Mouse (Mus musculus) liver, embryonic 16.5 days (tissue): Measurements from ENCODE around the gene Tmed11. TPM values are rescaled to one million over a fixed set of nuclear protein-coding genes. Genes with fewer than 3 reads are reported as not detected.
A peak's percentile ranks its signal among the peaks of the same experiment; 100 is the strongest.
"Not testable (repeated sequence)": the region's sequence is repeated elsewhere in the genome, so short reads cannot be mapped to it uniquely, and the experiment has no call there.

Experiments used
- ATAC-seq: fragments of 200-750 bp; cut with Nextera tagmentation; 2 replicates; pipeline ENCODE4 v1.8.0; 2017; ENCODE audit warnings: low read depth, mild to moderate bottlenecking, moderate number of reproducible peaks, moderate library complexity
- H3K27ac ChIP-seq: fragments of 300-500 bp; sonication (generic); 2 replicates; pipeline ENCODE4 v1.5.1; 2014; ENCODE audit warnings: mild to moderate bottlenecking, low read length
- H3K27me3 ChIP-seq: fragments of 300-500 bp; sonication (generic); 2 replicates; pipeline ENCODE4 v1.6.1; 2014; ENCODE audit warnings: low read depth, low read length, mixed read lengths; ENCODE audit not compliant: control insufficient read depth, insufficient read depth
- H3K36me3 ChIP-seq: fragments of 300-500 bp; sonication (generic); 2 replicates; pipeline ENCODE4 v1.6.1; 2014; ENCODE audit warnings: mild to moderate bottlenecking; ENCODE audit not compliant: control insufficient read depth, insufficient read depth
- H3K4me1 ChIP-seq: fragments of 300-500 bp; sonication (generic); 2 replicates; pipeline ENCODE4 v1.6.1; 2014; ENCODE audit warnings: low read depth, low read length, mixed read lengths; ENCODE audit not compliant: control insufficient read depth
- H3K4me2 ChIP-seq: fragments of 300-500 bp; sonication (generic); 2 replicates; pipeline ENCODE4 v1.6.1; 2014; ENCODE audit warnings: low read depth, low read length, mixed read lengths
- H3K4me3 ChIP-seq: fragments of 300-500 bp; sonication (generic); 2 replicates; pipeline ENCODE4 v1.5.1; 2014; ENCODE audit warnings: low read depth, mild to moderate bottlenecking, low read length
- H3K9ac ChIP-seq: fragments of 300-500 bp; sonication (generic); 2 replicates; pipeline ENCODE4 v1.6.1; 2014; ENCODE audit warnings: low read depth, low read length
- H3K9me3 ChIP-seq: fragments of 300-500 bp; sonication (generic); replicated peaks from 2 replicates; pipeline ENCODE4 v1.6.1; 2016; ENCODE audit warnings: low read length; ENCODE audit not compliant: control insufficient read depth
- WGBS: fragments of 180-500 bp; shearing (Covaris S2); extraction: QIAGEN DNeasy Blood & Tissue Kit; methylation state at CpG from one replicate; pipeline ENCODE4 v1.1.7; 2014; ENCODE audit not compliant: insufficient replicate concordance; 5-methylcytosine and 5-hydroxymethylcytosine counted together
- polyA plus RNA-seq: library from polyadenylated mRNA; unstranded; fragments of >200 nt; fragmentation: Nextera tagmentation; extraction: Ambion mirVana; gene quantifications from 2 replicates; pipeline ENCODE4 v1.2.1, GENCODE M21; 2015

The Tmed11 gene
- polyA plus RNA-seq, result 0.12 TPM in 1 of 2 replicates, not detected in the other

DNA sequence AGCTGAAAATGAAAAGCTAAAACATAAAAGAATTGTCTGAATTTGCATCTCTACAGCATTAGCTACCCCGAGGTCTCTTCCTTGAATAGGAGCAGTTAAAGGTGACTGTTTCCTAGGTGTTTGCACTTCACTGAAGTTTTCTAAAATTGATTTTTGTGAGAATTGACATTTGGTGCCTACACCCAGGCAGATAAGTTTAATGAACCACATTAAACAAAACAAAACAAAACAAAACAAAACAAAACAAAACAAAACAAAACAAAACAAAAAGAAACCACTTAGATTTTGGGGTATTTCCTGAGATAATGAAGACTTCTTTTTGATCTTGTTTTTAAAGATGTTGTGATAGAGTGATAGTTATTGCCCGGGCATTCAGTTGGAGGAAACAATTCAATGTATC, at the start of gene Tmed11:
Tmed11 (minus strand) TSS at position 101 of the 400 bp plus-strand sequence.
- WGBS, result 50% methylated on average over 2 of the region's 2 CpGs
- ATAC-seq, H3K27ac ChIP-seq, H3K4me2 ChIP-seq, H3K4me1 ChIP-seq, H3K27me3 ChIP-seq, H3K36me3 ChIP-seq, H3K9me3 ChIP-seq, H3K4me3 ChIP-seq, H3K9ac ChIP-seq: not testable (repeated sequence)

DNA sequence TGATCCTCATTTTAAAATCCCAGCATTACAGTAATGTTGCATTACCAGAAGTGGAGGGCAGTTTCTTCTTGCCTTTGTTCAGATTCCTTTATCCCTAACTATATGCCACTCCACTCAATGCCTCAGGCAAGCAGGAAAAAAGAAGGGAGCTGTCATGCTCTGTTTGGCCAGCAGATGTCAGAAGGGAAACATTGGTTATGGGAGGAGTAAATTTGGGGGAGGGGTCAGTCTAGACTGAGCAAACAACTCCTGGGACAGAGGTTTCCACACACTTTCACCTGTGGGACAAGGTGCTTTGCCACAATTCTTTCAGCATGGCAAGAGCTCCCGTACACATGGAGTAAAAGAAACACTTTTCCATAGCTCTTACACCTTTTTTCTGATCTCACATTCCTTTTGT, 41.0 kb upstream of the Tmed11 start:
- no peaks in the 10 kb centered on the region for H3K27me3 ChIP-seq
- no peaks in the 10 kb centered on the region for H3K36me3 ChIP-seq
- peak; percentile 50; the same call in 1 of the 2 replicates for ATAC-seq
- H3K9me3 ChIP-seq, result no peaks in the 10 kb centered on the region
- no peak overlapping the region for H3K4me3 ChIP-seq
- no peak overlapping the region for H3K9ac ChIP-seq
- no peak overlapping the region for H3K4me2 ChIP-seq
- WGBS, result 47% methylated on average over 1 of the region's 1 CpGs
- H3K27ac ChIP-seq, result no peak overlapping the region
- H3K4me1 ChIP-seq, result no peaks in the 10 kb centered on the region

DNA sequence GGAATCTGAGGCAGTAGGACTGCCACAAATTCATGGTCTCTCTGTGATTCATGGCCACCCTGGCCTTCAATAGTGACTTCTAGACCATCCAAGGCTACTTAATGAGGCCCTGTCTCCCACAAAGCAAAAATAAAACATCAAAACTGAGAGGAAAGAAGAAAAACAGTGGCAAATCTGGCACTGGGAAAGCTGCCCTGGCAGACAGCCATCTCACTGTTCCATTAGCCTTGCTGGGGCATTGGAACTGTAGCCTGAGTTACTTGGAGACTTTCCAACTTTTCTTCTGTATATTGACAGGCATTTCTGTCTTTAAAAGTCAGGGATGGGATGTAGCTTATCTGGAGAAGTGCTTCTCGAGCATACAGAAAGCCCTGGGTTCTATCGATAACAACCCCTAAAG, 28.1 kb upstream of the Tmed11 start:
- H3K9me3 ChIP-seq, result no peaks in the 10 kb centered on the region
- 53% methylated on average over 2 of the region's 2 CpGs for WGBS
- H3K4me2 ChIP-seq, result no peak overlapping the region
- no peaks in the 10 kb centered on the region for H3K4me1 ChIP-seq
- no peak overlapping the region for H3K9ac ChIP-seq
- H3K27ac ChIP-seq, result no peak overlapping the region
- H3K4me3 ChIP-seq, result no peak overlapping the region
- ATAC-seq, result no peak
- no peaks in the 10 kb centered on the region for H3K36me3 ChIP-seq
- H3K27me3 ChIP-seq, result no peaks in the 10 kb centered on the region

DNA sequence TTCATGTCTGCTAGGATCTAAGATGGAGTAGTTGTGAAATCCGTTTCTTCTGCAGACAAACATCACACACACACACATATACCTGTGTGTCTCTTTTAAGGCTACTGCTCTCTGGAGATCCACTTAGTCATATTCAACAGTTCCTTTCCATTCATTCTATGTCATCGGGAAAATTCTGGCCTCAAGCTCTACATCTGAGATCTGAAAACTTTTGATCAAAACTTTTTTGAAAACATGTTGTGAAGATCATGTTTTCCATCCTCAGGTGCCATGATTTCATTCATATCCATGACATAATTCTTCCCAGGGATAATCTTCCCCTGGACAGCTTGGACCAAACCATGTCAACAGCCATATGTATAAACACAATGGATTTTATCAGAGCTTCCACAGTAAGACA, 13.6 kb upstream of the Tmed11 start, which contains the start of gene Vmn2r8:
Vmn2r8 (minus strand) TSS at position 101 of the 400 bp plus-strand sequence.
- H3K4me3 ChIP-seq, ATAC-seq, H3K4me2 ChIP-seq, H3K9me3 ChIP-seq, H3K27ac ChIP-seq, H3K36me3 ChIP-seq, H3K9ac ChIP-seq, H3K4me1 ChIP-seq, H3K27me3 ChIP-seq: not testable (repeated sequence)
- 56% methylated on average over 2 of the region's 2 CpGs for WGBS

DNA sequence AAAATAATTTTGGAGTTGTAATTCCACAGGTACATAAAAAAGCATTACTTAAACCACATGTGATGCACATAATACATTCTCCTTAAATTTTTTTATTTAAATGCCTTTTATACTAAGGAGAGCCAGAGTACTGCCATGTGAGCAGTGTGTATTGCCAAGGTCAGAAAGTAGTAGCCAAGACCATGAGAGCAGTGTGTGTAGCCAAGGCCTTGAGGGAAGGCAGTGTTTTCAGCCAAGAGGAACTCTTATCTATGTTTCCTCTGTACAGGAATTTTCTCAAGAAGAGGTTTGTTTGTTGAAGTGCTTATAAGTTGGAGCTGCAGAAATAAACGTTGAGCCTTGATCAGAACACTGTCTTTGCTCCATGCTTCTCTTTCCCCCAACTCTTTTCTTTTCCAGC, 8.5 kb upstream of the Tmed11 start:
- no peaks in the 10 kb centered on the region for H3K27me3 ChIP-seq
- H3K9ac ChIP-seq, result no peak overlapping the region
- H3K4me3 ChIP-seq, result no peak overlapping the region
- H3K4me1 ChIP-seq, result no peaks in the 10 kb centered on the region
- H3K9me3 ChIP-seq, result no peaks in the 10 kb centered on the region
- no peak overlapping the region for H3K27ac ChIP-seq
- H3K36me3 ChIP-seq, result no peaks in the 10 kb centered on the region
- ATAC-seq, result no peak
- WGBS, result 30% methylated on average over 1 of the region's 1 CpGs
- H3K4me2 ChIP-seq, result no peak overlapping the region

DNA sequence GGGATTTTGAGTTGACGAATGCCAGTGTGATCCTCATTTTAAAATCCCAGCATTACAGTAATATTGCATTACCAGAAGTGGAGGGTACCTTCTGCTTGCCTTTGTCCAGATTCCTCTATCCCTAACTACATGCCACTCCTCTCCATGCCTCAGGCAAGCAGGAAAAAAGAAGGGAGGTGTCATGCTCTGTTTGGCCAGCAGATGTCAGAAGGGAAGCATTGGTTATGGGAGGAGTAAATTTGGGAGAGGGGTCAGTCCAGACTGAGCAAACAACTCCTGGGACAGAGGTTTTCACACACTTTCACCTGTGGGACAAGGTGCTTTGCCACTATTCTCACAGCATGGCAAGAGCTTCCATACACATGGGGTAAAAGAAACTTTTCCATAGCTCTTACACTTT, 4.8 kb downstream of the Tmed11 start:
- H3K36me3 ChIP-seq, H3K4me3 ChIP-seq, H3K4me2 ChIP-seq, H3K27ac ChIP-seq, H3K27me3 ChIP-seq, ATAC-seq, H3K4me1 ChIP-seq, H3K9ac ChIP-seq, H3K9me3 ChIP-seq: not testable (repeated sequence)
- WGBS, result 22% methylated on average over 1 of the region's 1 CpGs

DNA sequence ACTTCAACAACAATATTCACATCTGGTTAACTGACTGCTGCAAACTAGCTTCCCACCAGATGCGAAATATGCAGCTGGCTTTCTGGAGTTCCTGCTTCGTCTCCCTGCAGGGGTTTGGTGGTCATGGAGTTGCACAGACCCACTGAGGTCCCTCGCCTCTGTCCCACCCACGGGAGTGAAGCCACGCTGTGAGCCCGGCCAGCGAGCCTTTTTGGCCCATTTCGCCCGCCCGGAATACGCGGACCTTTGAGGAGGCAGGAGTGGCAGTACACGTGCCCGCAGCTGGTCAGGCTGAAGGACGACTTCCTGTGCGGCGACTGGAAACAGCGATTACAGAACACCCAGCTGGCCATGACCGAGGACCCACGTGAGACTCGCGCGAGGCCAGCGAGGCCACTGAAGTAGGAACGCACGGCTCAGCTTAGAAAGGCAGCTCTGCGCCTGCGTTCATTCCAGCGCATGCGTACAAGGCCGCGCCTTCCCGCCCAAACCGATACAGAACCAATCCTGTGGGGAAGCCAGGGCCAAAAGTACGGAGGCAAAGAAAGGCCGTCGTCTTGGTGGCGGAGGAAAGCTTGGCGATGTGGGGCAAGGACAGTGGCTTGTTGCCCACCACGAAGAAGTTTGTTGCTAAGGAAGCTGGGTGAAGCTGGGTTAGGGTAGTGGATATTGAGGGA, 20.4 kb downstream of the Tmed11 start, which contains the start of gene Rnf212:
Rnf212 (minus strand) TSS at position 353 of the 677 bp plus-strand sequence.
- no peak within 1 kb of the TSS for H3K4me2 ChIP-seq
- no peak within 1 kb of the TSS for H3K4me3 ChIP-seq
- no peaks in the 10 kb centered on the region for H3K9me3 ChIP-seq
- no peaks in the 10 kb centered on the region for H3K36me3 ChIP-seq
- H3K27ac ChIP-seq, result no peak within 1 kb of the TSS
- 63% methylated on average over 40 of the region's 40 CpGs for WGBS
- no peaks in the 10 kb centered on the region for H3K27me3 ChIP-seq
- no peaks in the 10 kb centered on the region for H3K4me1 ChIP-seq
- H3K9ac ChIP-seq, result no peak within 1 kb of the TSS
- ATAC-seq, result no peak

GRCm38 (mm10) chr5:108760002-108760401, 35.2 kb downstream of the Tmed11 start:
- Histone ChIP-seq H3K4me1 (no peaks in the 10 kb centered on the region), H3K4me3 (no peak overlapping the region), H3K9ac (no peak overlapping the region), H3K36me3 (no peaks in the 10 kb centered on the region), H3K27ac (no peak overlapping the region), H3K4me2 (no peak overlapping the region), H3K9me3 (no peaks in the 10 kb centered on the region), H3K27me3 (no peaks in the 10 kb centered on the region)
- 46% methylated on average over 2 of the region's 2 CpGs for WGBS
- ATAC-seq, result no peak

DNA sequence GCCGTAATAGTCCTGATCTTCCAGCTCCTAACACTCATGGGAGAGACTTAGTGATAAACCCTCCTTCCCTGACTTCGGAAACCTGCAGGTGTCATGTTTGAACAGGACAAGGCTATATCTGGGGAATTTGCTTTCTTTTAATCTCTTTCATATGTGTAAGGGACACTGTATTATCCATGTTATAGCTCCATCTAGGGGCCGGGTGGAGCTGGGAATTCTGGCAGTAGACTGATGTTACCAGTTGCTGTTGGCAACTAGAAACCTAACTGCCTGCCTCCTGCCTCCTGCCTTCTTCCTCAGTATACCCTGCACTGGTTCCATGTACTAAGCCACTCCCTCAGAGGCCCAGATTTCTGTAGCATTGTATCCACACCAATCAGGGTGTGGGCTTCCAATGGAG, 36.8 kb downstream of the Tmed11 start:
- WGBS, result 49% methylated on average over 3 of the region's 3 CpGs
- no peaks in the 10 kb centered on the region for H3K27me3 ChIP-seq
- H3K9me3 ChIP-seq, result no peaks in the 10 kb centered on the region
- H3K4me1 ChIP-seq, result no peaks in the 10 kb centered on the region
- no peak for ATAC-seq
- no peak overlapping the region for H3K27ac ChIP-seq
- no peak overlapping the region for H3K9ac ChIP-seq
- H3K4me3 ChIP-seq, result no peak overlapping the region
- no peaks in the 10 kb centered on the region for H3K36me3 ChIP-seq
- no peak overlapping the region for H3K4me2 ChIP-seq
